Mouse (Mus musculus) small intestine, adult 2 months (tissue): ENCODE measurements at regions not wholly inside any gene's neighbourhood (a gene's known extent, or its start where the extent isn't known, plus 50 kb on each side); places are given as distances from the start of the nearest gene placed in this dataset.

ENCODE experiments used
- CTCF ChIP-seq: fragments of 200-500 bp; IDR thresholded peaks from 2 replicates; pipeline ENCODE4 v1.5.1; 2012; ENCODE audit warnings: low read depth, mild to moderate bottlenecking, control low read depth, inconsistent platforms, low read length, moderate library complexity, mixed read lengths; ENCODE audit not compliant: insufficient replicate concordance, insufficient read length; ENCODE audit errors: extremely low read depth
- POLR2A ChIP-seq: fragments of 200-500 bp; IDR thresholded peaks from 2 replicates; pipeline ENCODE4 v1.6.1; 2012; ENCODE audit warnings: low read depth, mild to moderate bottlenecking, control low read depth, inconsistent platforms, low read length, moderate library complexity

GRCm38 (mm10) chr13:102194716-102195115, 426.7 kb upstream of the Pik3r1 start:
- TF ChIP-seq POLR2A = no peak
- TF ChIP-seq CTCF = no peak
